Mouse (Mus musculus): Measurements from ENCODE around the gene Cd274. TPM values are rescaled to one million over a fixed set of nuclear protein-coding genes. Genes with fewer than 3 reads are reported as not detected.
"Not testable (repeated sequence)": the region's sequence is repeated elsewhere in the genome, so short reads cannot be mapped to it uniquely, and the experiment has no call there.

Gene Cd274
- polyA plus RNA-seq, 1 experiment = 0.25 TPM

DNA sequence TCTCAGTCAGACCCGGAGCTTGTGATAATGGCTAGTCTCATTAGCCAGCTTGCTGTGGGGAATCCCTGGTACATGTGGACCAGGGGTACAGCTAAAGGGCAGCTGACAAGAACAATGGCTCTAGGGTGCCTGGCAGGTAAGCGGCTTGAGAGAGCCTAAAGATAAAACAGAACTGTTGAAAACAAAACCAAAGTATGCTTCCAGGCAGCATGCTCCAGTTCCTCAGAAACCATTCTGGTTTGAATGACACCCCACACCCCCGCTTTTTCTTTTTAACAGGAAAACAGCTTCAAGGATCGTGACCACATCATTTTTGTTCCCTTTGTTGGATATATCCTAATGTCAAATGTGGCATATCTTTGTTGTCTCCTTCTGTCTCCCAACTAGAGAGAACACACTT is 43.4 kb downstream of the Cd274 start, which contains the start of gene Pdcd1lg2:
TSS of gene Pdcd1lg2 (plus strand) at position 301 of the 400 bp plus-strand sequence.
- Histone ChIP-seq H3K4me3 (no peak within 1 kb of the TSS), H3K27me3 (ENCODE audit: control insufficient read depth, insufficient read depth, insufficient read length) (peaks cover 11% of the 10 kb centered on the region), H3K4me2 (ENCODE audit: low read depth) (no peak within 1 kb of the TSS), H3K79me2 (ENCODE audit: control insufficient read depth, insufficient read depth) (no peaks in the 10 kb centered on the region), H3K36me3 (ENCODE audit: control insufficient read depth, insufficient read depth) (no peaks in the 10 kb centered on the region), H3ac (ENCODE audit: control insufficient read depth, insufficient read length) (no peak within 1 kb of the TSS)
- no peak for TF ChIP-seq MYOG (IDR thresholded peaks at IDR 0.05; ENCODE audit: control insufficient read depth in 1 of 3, insufficient read depth in 1 of 3, insufficient read length in 2 of 3, low read depth in 2 of 3)
- TF ChIP-seq MYOD1 (IDR thresholded peaks at IDR 0.05; ENCODE audit: control insufficient read depth in 1 of 3, insufficient read length in 2 of 3, low read depth in 2 of 3) = no peak
- TF ChIP-seq USF1 (IDR thresholded peaks at IDR 0.05; ENCODE audit: low read depth) = no peak
- no peak for TF ChIP-seq SRF (IDR thresholded peaks at IDR 0.05; ENCODE audit: control insufficient read depth, insufficient read length, low read depth)
- TF ChIP-seq POLR2A (IDR thresholded peaks at IDR 0.05; ENCODE audit: insufficient read length, low read depth) = no peak
- TF ChIP-seq CEBPB (IDR thresholded peaks at IDR 0.05; ENCODE audit: insufficient read depth, poor library complexity, severe bottlenecking) = no peak
- no peak for TF ChIP-seq MAX (IDR thresholded peaks at IDR 0.05; ENCODE audit: low read depth)
- no peak for TF ChIP-seq TCF3 (IDR thresholded peaks at IDR 0.05; ENCODE audit: insufficient read length, low read depth)

DNA sequence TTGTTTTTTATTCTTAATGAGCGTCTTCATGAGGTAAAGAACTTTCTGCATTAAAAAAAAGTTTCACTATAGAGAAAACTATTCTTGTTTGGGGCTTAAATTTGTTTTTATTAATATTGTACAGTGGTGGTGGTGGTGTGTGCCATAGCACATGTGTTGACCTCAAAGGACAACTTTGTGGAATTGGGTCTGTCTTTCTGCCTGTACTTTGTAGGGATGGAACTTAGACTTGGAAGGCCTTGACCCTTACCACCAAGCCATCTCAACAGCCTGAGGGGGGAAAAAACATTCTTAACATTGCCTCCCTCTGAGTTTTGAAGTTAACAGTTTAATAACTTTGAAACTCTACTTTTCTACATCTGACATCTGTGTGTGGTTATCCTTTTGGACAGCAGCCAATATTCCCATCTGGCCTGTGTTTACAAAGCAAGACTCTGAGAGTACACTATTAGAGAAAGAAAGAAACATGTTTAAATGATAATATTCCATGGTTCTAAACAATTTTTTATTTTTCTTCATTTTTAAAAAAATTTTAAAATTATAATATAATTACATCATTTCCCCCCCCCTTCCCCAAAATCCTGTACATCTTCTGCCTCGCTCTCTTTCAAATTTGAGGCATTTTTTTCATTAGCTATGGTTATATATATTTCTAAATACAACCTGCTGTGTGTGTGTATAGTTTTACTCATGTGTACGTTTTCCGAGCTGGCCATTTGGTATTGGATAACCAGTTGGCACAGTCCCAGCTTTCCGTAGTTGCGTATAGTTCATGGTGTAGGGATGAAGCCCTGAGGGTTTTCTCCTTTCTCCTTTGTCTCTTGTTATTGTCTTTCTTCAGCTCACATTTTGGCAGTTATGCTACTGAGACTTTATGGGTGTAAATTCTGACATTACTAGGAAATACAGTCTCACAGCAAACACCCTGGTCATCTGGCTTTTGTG is 45.5 kb downstream of the Cd274 start:
- no peaks in the 10 kb centered on the region for H3K36me3 ChIP-seq (ENCODE audit: control insufficient read depth, insufficient read depth)
- H3ac ChIP-seq (ENCODE audit: control insufficient read depth, insufficient read length) = no peak overlapping the region
- H3K27me3 ChIP-seq (ENCODE audit: control insufficient read depth, insufficient read depth, insufficient read length) = peaks cover 6% of the 10 kb centered on the region
- no peak overlapping the region for H3K4me3 ChIP-seq
- TF ChIP-seq CEBPB (IDR thresholded peaks at IDR 0.05; ENCODE audit: insufficient read depth, poor library complexity, severe bottlenecking) (no peak), POLR2A (IDR thresholded peaks at IDR 0.05; ENCODE audit: insufficient read length, low read depth) (no peak), POLR2AphosphoS2 (IDR thresholded peaks at IDR 0.05; ENCODE audit: insufficient read length, low read depth) (no peak), REST (IDR thresholded peaks at IDR 0.05; ENCODE audit: insufficient read depth, insufficient read length) (no peak), E2F4 (IDR thresholded peaks at IDR 0.05; ENCODE audit: insufficient read depth) (no peak), SRF (IDR thresholded peaks at IDR 0.05; ENCODE audit: control insufficient read depth, insufficient read length, low read depth) (no peak), USF1 (IDR thresholded peaks at IDR 0.05; ENCODE audit: low read depth) (no peak), TCF3 (IDR thresholded peaks at IDR 0.05; ENCODE audit: insufficient read length, low read depth) (no peak), TCF12 (IDR thresholded peaks at IDR 0.05; ENCODE audit: insufficient read depth, poor library complexity, severe bottlenecking) (no peak)
- no peaks in the 10 kb centered on the region for H3K79me2 ChIP-seq (ENCODE audit: control insufficient read depth, insufficient read depth)
- no peak overlapping the region for H3K4me2 ChIP-seq (ENCODE audit: low read depth)

DNA sequence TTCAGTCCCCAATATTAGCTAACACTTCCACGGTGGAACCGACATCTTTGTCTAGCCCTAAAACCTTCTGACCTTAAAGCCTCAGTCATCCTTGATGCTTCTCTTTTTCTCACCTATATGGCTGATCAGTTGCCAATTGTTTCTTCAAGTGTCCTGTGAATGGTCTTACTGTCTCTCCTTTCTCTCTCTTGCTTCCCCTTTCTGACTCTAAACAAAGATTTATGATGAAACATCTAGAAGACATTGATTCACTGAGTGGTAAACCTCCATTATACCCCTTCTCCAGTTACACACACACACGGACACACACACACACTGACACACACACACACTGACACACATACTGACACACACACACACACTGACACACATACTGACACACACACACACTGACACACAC is 47.3 kb downstream of the Cd274 start:
- H3K4me2 ChIP-seq (ENCODE audit: low read depth) = no peak overlapping the region
- H3ac ChIP-seq (ENCODE audit: control insufficient read depth, insufficient read length) = no peak overlapping the region
- no peaks in the 10 kb centered on the region for H3K79me2 ChIP-seq (ENCODE audit: control insufficient read depth, insufficient read depth)
- TF ChIP-seq E2F4 (IDR thresholded peaks at IDR 0.05; ENCODE audit: insufficient read depth) = no peak
- no peak for TF ChIP-seq USF1 (IDR thresholded peaks at IDR 0.05; ENCODE audit: low read depth)
- peaks cover 8% of the 10 kb centered on the region for H3K27me3 ChIP-seq (ENCODE audit: control insufficient read depth, insufficient read depth, insufficient read length)
- H3K36me3 ChIP-seq (ENCODE audit: control insufficient read depth, insufficient read depth) = no peaks in the 10 kb centered on the region
- no peak overlapping the region for H3K4me3 ChIP-seq

DNA sequence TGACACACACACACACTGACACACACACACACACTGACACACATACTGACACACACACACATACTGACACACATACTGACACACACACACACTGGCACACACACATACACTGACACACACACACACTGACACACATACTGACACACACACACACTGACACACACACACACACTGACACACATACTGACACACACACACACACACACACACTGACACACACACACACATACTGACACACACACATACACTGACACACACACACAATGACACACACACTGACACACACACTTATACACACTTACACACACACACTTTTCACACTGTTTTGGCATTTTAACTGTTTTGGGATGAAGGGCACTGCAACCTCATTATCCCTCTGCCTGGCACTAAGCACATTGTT is 47.7 kb downstream of the Cd274 start:
- H3K36me3 ChIP-seq (ENCODE audit: control insufficient read depth, insufficient read depth); H3K79me2 ChIP-seq (ENCODE audit: control insufficient read depth, insufficient read depth); H3K4me3 ChIP-seq; H3K4me2 ChIP-seq (ENCODE audit: low read depth); H3ac ChIP-seq (ENCODE audit: control insufficient read depth, insufficient read length); H3K27me3 ChIP-seq (ENCODE audit: control insufficient read depth, insufficient read depth, insufficient read length): not testable (repeated sequence)

GRCm38 (mm10) chr19:29416393-29416902 is 49.2 kb downstream of the Cd274 start:
- Histone ChIP-seq H3ac (ENCODE audit: control insufficient read depth, insufficient read length) (no peak overlapping the region), H3K4me3 (no peak overlapping the region), H3K36me3 (ENCODE audit: control insufficient read depth, insufficient read depth) (no peaks in the 10 kb centered on the region), H3K4me2 (ENCODE audit: low read depth) (no peak overlapping the region), H3K79me2 (ENCODE audit: control insufficient read depth, insufficient read depth) (no peaks in the 10 kb centered on the region), H3K27me3 (ENCODE audit: control insufficient read depth, insufficient read depth, insufficient read length) (peaks cover 5% of the 10 kb centered on the region)
- TF ChIP-seq SRF (IDR thresholded peaks at IDR 0.05; ENCODE audit: control insufficient read depth, insufficient read length, low read depth) (no peak), CEBPB (IDR thresholded peaks at IDR 0.05; ENCODE audit: insufficient read depth, poor library complexity, severe bottlenecking) (no peak), TCF3 (IDR thresholded peaks at IDR 0.05; ENCODE audit: insufficient read length, low read depth) (no peak), E2F4 (IDR thresholded peaks at IDR 0.05; ENCODE audit: insufficient read depth) (no peak), POLR2AphosphoS2 (IDR thresholded peaks at IDR 0.05; ENCODE audit: insufficient read length, low read depth) (no peak), REST (IDR thresholded peaks at IDR 0.05; ENCODE audit: insufficient read depth, insufficient read length) (no peak), MYOD1 (IDR thresholded peaks at IDR 0.05; ENCODE audit: control insufficient read depth in 1 of 3, insufficient read length in 2 of 3, low read depth in 2 of 3) (no peak), POLR2A (IDR thresholded peaks at IDR 0.05; ENCODE audit: insufficient read length, low read depth) (no peak), USF1 (IDR thresholded peaks at IDR 0.05; ENCODE audit: low read depth) (no peak), MAX (IDR thresholded peaks at IDR 0.05; ENCODE audit: low read depth) (no peak), TCF12 (IDR thresholded peaks at IDR 0.05; ENCODE audit: insufficient read depth, poor library complexity, severe bottlenecking) (no peak), MYOG (IDR thresholded peaks at IDR 0.05; ENCODE audit: control insufficient read depth in 1 of 3, insufficient read depth in 1 of 3, insufficient read length in 2 of 3, low read depth in 2 of 3) (no peak)
